Mouse (Mus musculus): Measurements from ENCODE around the gene Pax2.

- no peak for TF ChIP-seq JUND (conservative IDR thresholded peaks at IDR 0.05; ENCODE audit: low read depth, low read length)
- TF ChIP-seq ZKSCAN1 (IDR thresholded peaks at IDR 0.05; ENCODE audit: borderline replicate concordance, low read depth, low read length), result no peak
Measured at GRCm38 (mm10) chr19:44751042-44751441, 4.8 kb upstream of the Pax2 start.

Data from CH12.LX (cell line).